Mouse (Mus musculus): ENCODE results near the gene Npy1r. TPM values are rescaled to one million over a fixed set of nuclear protein-coding genes. Genes with fewer than 3 reads are reported as not detected.

Npy1r gene
- polyA plus RNA-seq, 1 experiment from 2014 or later: 2.4 TPM

- 50% methylated on average over 5 of the region's 5 CpGs for WGBS
These were observed 35.0 kb downstream of the Npy1r start for GRCm38 (mm10) chr8:66731957-66732356.

GRCm38 (mm10) chr8:66742359-66742758 is 45.4 kb downstream of the Npy1r start:
- no peaks in the 10 kb centered on the region for H3K9me3 ChIP-seq (replicated peaks)
- H3K36me3 ChIP-seq: no peaks in the 10 kb centered on the region
- H3K9ac ChIP-seq: no peak overlapping the region
- H3K4me2 ChIP-seq: no peak overlapping the region
- H3K4me1 ChIP-seq (replicated peaks): no peaks in the 10 kb centered on the region
- H3K27ac ChIP-seq: no peak overlapping the region
- no peak overlapping the region for H3K4me3 ChIP-seq
- H3K27me3 ChIP-seq: no peaks in the 10 kb centered on the region
- no peak for ATAC-seq (replicated peaks; ENCODE audit: insufficient number of reproducible peaks, insufficient read depth, low FRiP score, low read depth)
- WGBS: 35% methylated on average over 1 of the region's 1 CpGs

More at GRCm38 (mm10) chr8:66731957-66732356, 35.0 kb downstream of the Npy1r start:
- Histone ChIP-seq H3K4me2 (no peak overlapping the region), H3K4me3 (no peak overlapping the region), H3K4me1 (replicated peaks) (no peaks in the 10 kb centered on the region), H3K9ac (no peak overlapping the region), H3K27ac (no peak overlapping the region), H3K9me3 (replicated peaks) (no peaks in the 10 kb centered on the region), H3K27me3 (no peaks in the 10 kb centered on the region), H3K36me3 (no peaks in the 10 kb centered on the region)
- no peak for ATAC-seq (replicated peaks; ENCODE audit: insufficient number of reproducible peaks, insufficient read depth, low FRiP score, low read depth)

- no peaks in the 10 kb centered on the region for H3K36me3 ChIP-seq
- no peak overlapping the region for H3K4me2 ChIP-seq
- no peak overlapping the region for H3K27ac ChIP-seq
- no peak overlapping the region for H3K4me3 ChIP-seq
- H3K4me1 ChIP-seq (replicated peaks): no peaks in the 10 kb centered on the region
- no peaks in the 10 kb centered on the region for H3K27me3 ChIP-seq
- no peak for ATAC-seq (replicated peaks; ENCODE audit: insufficient number of reproducible peaks, insufficient read depth, low FRiP score, low read depth)
- no peaks in the 10 kb centered on the region for H3K9me3 ChIP-seq (replicated peaks)
- WGBS: 70% methylated on average over 3 of the region's 3 CpGs
- H3K9ac ChIP-seq: no peak overlapping the region
These were observed 48.6 kb downstream of the Npy1r start for GRCm38 (mm10) chr8:66745612-66746011.

- no peaks in the 10 kb centered on the region for H3K27me3 ChIP-seq
- no peaks in the 10 kb centered on the region for H3K4me1 ChIP-seq (replicated peaks)
- no peak overlapping the region for H3K9ac ChIP-seq
- H3K4me3 ChIP-seq: no peak overlapping the region
- H3K36me3 ChIP-seq: no peaks in the 10 kb centered on the region
- no peak for ATAC-seq (replicated peaks; ENCODE audit: insufficient number of reproducible peaks, insufficient read depth, low FRiP score, low read depth)
- H3K9me3 ChIP-seq (replicated peaks): no peaks in the 10 kb centered on the region
- no peak overlapping the region for H3K27ac ChIP-seq
- H3K4me2 ChIP-seq: no peak overlapping the region
- 70% methylated on average over 2 of the region's 2 CpGs for WGBS
These were observed 54.6 kb downstream of the Npy1r start for GRCm38 (mm10) chr8:66751621-66752020.

GRCm38 (mm10) chr8:66756161-66756560 is 59.2 kb downstream of the Npy1r start:
- no peak overlapping the region for H3K9ac ChIP-seq
- H3K27ac ChIP-seq: no peak overlapping the region
- WGBS: 84% methylated on average over 2 of the region's 2 CpGs
- no peak for ATAC-seq (replicated peaks; ENCODE audit: insufficient number of reproducible peaks, insufficient read depth, low FRiP score, low read depth)
- no peaks in the 10 kb centered on the region for H3K9me3 ChIP-seq (replicated peaks)
- no peaks in the 10 kb centered on the region for H3K36me3 ChIP-seq
- no peaks in the 10 kb centered on the region for H3K27me3 ChIP-seq
- H3K4me1 ChIP-seq (replicated peaks): 0 out of 2 replicates have a peak, but pooled peaks cover 6% of the 10 kb centered on the region
- H3K4me3 ChIP-seq: no peak overlapping the region
- H3K4me2 ChIP-seq: no peak overlapping the region

Other genes starting within 250 kb of the Npy1r start
- gene Tma16, start 210.7 kb upstream of the Npy1r start, polyA plus RNA-seq (2015; fragmentation: Nextera tagmentation; extraction: Ambion mirVana): 6.9 TPM in 2 replicates
- not detected in 2 replicates for gene Tktl2, start 185.4 kb upstream of the Npy1r start, polyA plus RNA-seq (2015; fragmentation: Nextera tagmentation; extraction: Ambion mirVana)
- not detected in 2 replicates for gene Npy5r, start 9.1 kb upstream of the Npy1r start, polyA plus RNA-seq (2015; fragmentation: Nextera tagmentation; extraction: Ambion mirVana)
- 1.9 and 2.0 TPM in 2 replicates for gene Naf1, start 163.0 kb downstream of the Npy1r start, polyA plus RNA-seq (2015; fragmentation: Nextera tagmentation; extraction: Ambion mirVana)

All from heart, embryonic 15.5 days (tissue).